Mouse (Mus musculus) CH12.LX (cell line): ENCODE measurements around the gene Spg11. TPM values are rescaled to one million over a fixed set of nuclear protein-coding genes. Genes with fewer than 3 reads are reported as not detected.
A peak's percentile ranks its signal among the peaks of the same experiment; 100 is the strongest.
"Not testable (repeated sequence)": the region's sequence is repeated elsewhere in the genome, so short reads cannot be mapped to it uniquely, and the experiment has no call there.

Experiments used
- DNase-seq: peaks from one replicate; pipeline ENCODE4 v3.0.0-alpha.2; 2013; ENCODE audit errors: extremely low read depth
- H3K27ac ChIP-seq: 2 replicates; pipeline ENCODE4 v1.5.1; 2012; ENCODE audit warnings: low read depth, mild to moderate bottlenecking, control low read depth, moderate library complexity; ENCODE audit not compliant: insufficient read depth
- H3K27me3 ChIP-seq: replicated peaks from 2 replicates; pipeline ENCODE3; 2012; ENCODE audit warnings: inconsistent platforms
- H3K36me3 ChIP-seq, 2 experiments: replicated peaks in 1 of 2; 2 replicates each; pipeline versions ENCODE3 to v1.6.1; 2012; ENCODE audit warnings: inconsistent platforms in 1 of 2, low read length in 1 of 2, mild to moderate bottlenecking in 1 of 2, mixed read lengths in 1 of 2, moderate library complexity in 1 of 2; ENCODE audit not compliant: control insufficient read depth in 1 of 2, insufficient read depth in 1 of 2
- H3K4me1 ChIP-seq, 2 experiments: 2 replicates each; pipeline ENCODE4 v1.6.1; 2012; ENCODE audit warnings: inconsistent platforms in 1 of 2, moderate library complexity in 1 of 2; ENCODE audit not compliant: insufficient read depth in 2 of 2, control insufficient read depth in 1 of 2
- H3K4me2 ChIP-seq: 2 replicates; pipeline ENCODE4 v1.6.1; 2012; ENCODE audit warnings: low read depth, mild to moderate bottlenecking, control low read depth; ENCODE audit not compliant: poor library complexity, insufficient read depth, severe bottlenecking
- H3K4me3 ChIP-seq, 3 experiments: fragments of 150-350 bp in 1 of 3; sonication (generic) in 1 of 3; replicated peaks in 1 of 3; 2 replicates each; pipeline versions ENCODE3 to v1.5.1; 2011 to 2012; ENCODE audit warnings: low read depth in 2 of 3, low read length in 2 of 3, mild to moderate bottlenecking in 2 of 3, moderate library complexity in 2 of 3, control low read depth in 1 of 3, improper control_type of control experiment in 1 of 3, inconsistent platforms in 1 of 3, mixed read lengths in 1 of 3; ENCODE audit not compliant: poor library complexity in 1 of 3
- H3K79me2 ChIP-seq: replicated peaks from 2 replicates; pipeline ENCODE4 v1.6.1; 2012; ENCODE audit warnings: mild to moderate bottlenecking, moderate library complexity; ENCODE audit not compliant: control insufficient read depth, poor library complexity, insufficient read depth, severe bottlenecking; ENCODE audit errors: extremely low read depth
- H3K9ac ChIP-seq: 2 replicates; pipeline ENCODE4 v1.6.1; 2012; ENCODE audit warnings: low read depth, mild to moderate bottlenecking, control low read depth, moderate library complexity; ENCODE audit not compliant: insufficient read depth
- H3K9me3 ChIP-seq: replicated peaks from 2 replicates; pipeline ENCODE3; 2012; ENCODE audit warnings: low read length, inconsistent platforms, mixed read lengths
- CHD2 ChIP-seq: IDR thresholded peaks from 2 replicates; pipeline ENCODE4 v1.6.1; 2011; ENCODE audit warnings: low read length, improper control_type of control experiment
- CTCF ChIP-seq, 2 experiments: IDR thresholded peaks in 1 of 2; conservative IDR thresholded peaks in 1 of 2; 2 replicates each; pipeline ENCODE4 v1.5.1; 2011 to 2012; ENCODE audit warnings: low read depth in 2 of 2, low read length in 2 of 2, improper control_type of control experiment in 1 of 2, inconsistent platforms in 1 of 2, mild to moderate bottlenecking in 1 of 2, moderate library complexity in 1 of 2
- EP300 ChIP-seq: IDR thresholded peaks from 2 replicates; pipeline ENCODE4 v1.6.1; 2011; ENCODE audit warnings: low read length, improper control_type of control experiment
- MYC ChIP-seq: IDR thresholded peaks from 2 replicates; pipeline ENCODE4 v1.6.1; 2011; ENCODE audit warnings: low read depth, mild to moderate bottlenecking, improper control_type of control experiment, low read length
- NELFE ChIP-seq: IDR thresholded peaks from 2 replicates; pipeline ENCODE4 v1.6.1; 2011; ENCODE audit warnings: low read depth, low read length, improper control_type of control experiment
- NRF1 ChIP-seq: IDR thresholded peaks from 2 replicates; pipeline ENCODE4 v1.6.1; 2014; ENCODE audit warnings: low read depth, mild to moderate bottlenecking, inconsistent platforms, low read length, improper control_type of control experiment, moderate library complexity
- PAX5 ChIP-seq: IDR thresholded peaks from 2 replicates; pipeline ENCODE4 v1.6.1; 2012; ENCODE audit warnings: low read length, inconsistent platforms, mixed read lengths
- POLR2A ChIP-seq: IDR thresholded peaks from 2 replicates; pipeline ENCODE4 v1.6.1; 2011; ENCODE audit warnings: low read depth, mild to moderate bottlenecking, improper control_type of control experiment, low read length
- POLR2AphosphoS2 ChIP-seq: IDR thresholded peaks from 2 replicates; pipeline ENCODE4 v1.6.1; 2011; ENCODE audit warnings: low read depth, low read length, improper control_type of control experiment
- RAD21 ChIP-seq: IDR thresholded peaks from 2 replicates; pipeline ENCODE4 v1.6.1; 2011; ENCODE audit warnings: low read depth, mild to moderate bottlenecking, low read length, improper control_type of control experiment, moderate library complexity
- SMC3 ChIP-seq: IDR thresholded peaks from 2 replicates; pipeline ENCODE4 v1.6.1; 2011; ENCODE audit warnings: low read depth, low read length, improper control_type of control experiment
- TBP ChIP-seq: conservative IDR thresholded peaks from 2 replicates; pipeline ENCODE4 v1.6.1; 2011; ENCODE audit warnings: low read depth, low read length, improper control_type of control experiment
- TCF12 ChIP-seq: IDR thresholded peaks from 2 replicates; pipeline ENCODE4 v1.6.1; 2014; ENCODE audit warnings: low read depth, mild to moderate bottlenecking, inconsistent platforms, low read length, improper control_type of control experiment
- USF1 ChIP-seq: IDR thresholded peaks from 2 replicates; pipeline ENCODE4 v1.6.1; 2014; ENCODE audit warnings: low read depth, mild to moderate bottlenecking, inconsistent platforms, low read length, improper control_type of control experiment
- ZNF384 ChIP-seq: IDR thresholded peaks from 2 replicates; pipeline ENCODE4 v1.6.1; 2012; ENCODE audit warnings: low read depth, low read length, improper control_type of control experiment, inconsistent platforms
- dilution Hi-C: fragments of 300-500 bp; cut with MboI; formaldehyde crosslinking; loops from 2 replicates; pipeline ENCODE4 v1.14.3; 2020; ENCODE audit warnings: low sequenced_read_pairs; ENCODE audit not compliant: extremely low pct_unique_long_range_greater_than_20kb, extremely low pct_ligation_motif_present
- in situ Hi-C: fragments of 300-500 bp; cut with MboI; formaldehyde crosslinking; loops from 3 replicates; pipeline ENCODE4 v1.14.3; 2019; ENCODE audit warnings: low sequenced_read_pairs, low pct_ligation_motif_present, low pct_unique_long_range_greater_than_20kb, mixed read lengths
- polyA plus RNA-seq: library from polyadenylated mRNA; unstranded; fragments of >175 nt; gene quantifications from 2 replicates; pipeline ENCODE4 v1.2.1, GENCODE M21; 2012; ENCODE audit warnings: low read depth; ENCODE audit not compliant: insufficient read length
- total RNA-seq, 2 experiments: library from RNA; depleted of rRNA; stranded (reverse); fragments of 300-350 nt in 1 of 2; fragments of >200 nt in 1 of 2; gene quantifications; 2 replicates each; pipeline ENCODE4 v1.2.3; 2012 to 2014

Gene Spg11
- total and polyA plus RNA-seq, 3 experiments = 7.5 to 11.4 (median 10.7) TPM

DNA sequence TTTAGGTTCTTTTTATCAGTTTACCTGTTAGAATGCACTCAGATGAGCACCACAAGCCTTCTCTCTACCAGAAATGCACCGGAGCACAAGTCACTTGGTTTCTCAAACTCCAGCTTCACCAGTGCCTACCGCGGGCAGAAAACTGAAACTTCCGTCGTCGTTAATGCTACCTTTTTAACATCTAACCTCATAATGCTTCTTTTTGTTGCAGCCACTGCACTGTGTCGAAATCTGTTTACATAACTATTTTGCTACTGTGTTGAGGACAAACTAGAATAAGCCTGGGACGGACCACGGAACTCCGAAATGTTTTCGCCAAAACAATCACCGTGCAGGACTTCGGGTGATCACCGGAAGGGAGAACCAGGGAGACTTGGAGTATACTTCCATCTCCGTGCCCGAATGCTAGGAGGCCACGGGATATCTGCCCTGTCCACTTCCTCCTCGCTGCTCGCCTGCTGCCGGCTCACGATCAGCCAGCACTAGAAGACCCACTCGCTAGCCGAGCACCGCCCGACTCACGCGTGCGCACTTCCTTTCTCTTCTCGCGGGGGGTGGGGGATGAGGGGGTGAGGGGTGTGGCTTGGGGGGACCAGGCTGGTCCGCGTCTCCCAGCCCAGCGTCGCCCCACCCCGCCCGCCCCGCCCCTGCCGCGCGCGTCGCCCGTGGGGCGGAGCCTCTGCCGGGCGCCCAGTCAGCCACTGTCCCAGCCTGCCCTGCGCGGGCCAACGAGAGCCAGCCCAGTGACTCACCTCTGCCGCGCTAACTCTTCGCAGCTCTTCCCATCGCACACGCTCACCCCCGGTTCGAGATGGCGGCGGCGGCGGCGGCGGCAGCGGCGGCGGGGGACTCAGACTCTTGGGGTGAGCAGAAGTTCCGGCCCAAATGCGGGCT is 90.1 kb downstream of the Spg11 start, which contains the start of gene Eif3j1 (continued):
- TF ChIP-seq CHD2 (0 out of 2 replicates have a peak, but pooled peaks have one; percentile 38), TCF12 (peak; percentile 70; the same call in 1 of the 2 replicates), USF1 (no peak), POLR2AphosphoS2 (peak; percentile 87; the same call in 1 of the 2 replicates), NRF1 (peak; percentile 80), EP300 (no peak), TBP (peak; percentile 73; the same call in 1 of the 2 replicates), ZNF384 (no peak), POLR2A (peak; percentile 99), NELFE (peak; percentile 95)
- TF ChIP-seq, all 38 proteins: peak for 16

DNA sequence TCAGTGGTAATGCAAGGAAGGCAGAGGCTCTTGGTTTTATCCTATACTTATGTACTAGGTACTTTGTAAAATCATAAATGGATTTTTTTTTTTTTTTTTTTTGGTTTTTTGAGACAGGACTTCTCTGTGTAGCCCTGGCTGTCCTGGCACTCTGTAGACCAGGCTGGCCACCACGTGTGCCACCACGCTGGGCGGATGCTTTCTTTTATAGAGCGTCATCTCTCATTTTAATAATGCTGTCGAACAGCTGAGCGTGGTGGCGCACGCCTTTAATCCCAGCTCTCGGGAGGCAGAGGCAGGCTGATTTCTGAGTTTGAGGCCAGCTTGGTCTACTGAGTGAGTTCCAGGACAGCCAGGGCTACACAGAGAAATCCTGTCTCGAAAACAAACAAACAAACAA is 91.1 kb downstream of the Spg11 start:
- H3K4me3 ChIP-seq, H3K9me3 ChIP-seq, H3K27me3 ChIP-seq, DNase-seq, dilution Hi-C loops, H3K27ac ChIP-seq: not testable (repeated sequence)
- 0 out of 2 replicates have a peak overlapping the region, but pooled peaks have one; percentile 83 for H3K9ac ChIP-seq
- in situ Hi-C loops = loop anchor here (10.0 to 25.0 kb wide), 2 partner anchors 152 to 465 kb away; no protein-coding TSS in a partner anchor
- peaks cover 32% of the 10 kb centered on the region for H3K79me2 ChIP-seq
- peaks cover 0 to 19% of the 10 kb centered on the region in 2 experiments; a peak in 2 of 4 replicates for H3K4me1 ChIP-seq
- peak; percentile 3; the same call in 1 of the 2 replicates for TF ChIP-seq ZNF384
- 0 out of 2 replicates have a peak overlapping the region, but pooled peaks have one; percentile 90 for H3K4me2 ChIP-seq
- peaks cover 0 to 11% of the 10 kb centered on the region in 2 experiments for H3K36me3 ChIP-seq

DNA sequence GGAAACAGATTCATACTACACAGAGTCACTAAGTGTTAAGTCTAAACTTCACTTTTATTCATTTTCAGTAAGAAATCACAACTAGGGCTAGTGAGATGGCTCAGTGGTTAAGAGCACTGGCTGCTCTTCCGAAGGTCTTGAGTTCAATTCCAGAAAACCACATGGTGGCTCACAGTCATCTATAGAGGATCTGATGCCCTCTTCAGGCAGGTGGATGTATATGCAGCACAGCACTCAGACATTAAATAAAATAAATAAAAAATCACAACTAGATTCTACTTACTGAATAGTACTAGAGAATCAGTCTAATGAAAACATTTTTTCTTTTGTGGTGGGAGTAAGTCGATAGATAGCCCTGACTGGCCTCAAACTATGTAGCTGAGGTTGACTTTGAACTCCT is 95.9 kb downstream of the Spg11 start:
- Histone ChIP-seq H3K79me2 (no peaks in the 10 kb centered on the region), H3K4me1 (peaks cover 0 to 20% of the 10 kb centered on the region in 2 experiments; a peak in 2 of 4 replicates), H3K27ac (no peak overlapping the region), H3K27me3 (no peaks in the 10 kb centered on the region), H3K9ac (no peak overlapping the region), H3K4me3 (no peak overlapping the region), H3K9me3 (no peaks in the 10 kb centered on the region), H3K4me2 (no peak overlapping the region), H3K36me3 (no peaks in the 10 kb centered on the region)
- in situ Hi-C loops = loop anchor here (10.0 kb wide), 1 partner anchor 147 kb away; no protein-coding TSS in a partner anchor
- peak; percentile 33 for DNase-seq
- TF ChIP-seq RAD21 (peak; percentile 56), SMC3 (peak; percentile 15; the same call in 1 of the 2 replicates), MYC (peak; percentile 85), PAX5 (no peak), CTCF (conservative IDR thresholded peaks at IDR 0.05 in 1 of 2, IDR thresholded peaks at IDR 0.05 in 1 of 2; ENCODE audit: low read depth in 2 of 2, low read length in 2 of 2) (peak; percentile 48 to 62)
- dilution Hi-C loops = no loop called here
